Mouse (Mus musculus) thymus, adult 2 months (tissue): ENCODE measurements around the gene Ints3. TPM values are rescaled to one million over a fixed set of nuclear protein-coding genes. Genes with fewer than 3 reads are reported as not detected.

Experiments
- DNase-seq: peaks from one replicate; pipeline ENCODE4 v3.0.0; 2021
- H3K27ac ChIP-seq: fragments of 200-500 bp; 2 replicates; pipeline ENCODE4 v1.5.1; 2012; ENCODE audit warnings: low read length, control low read depth; ENCODE audit not compliant: control insufficient read depth, insufficient read depth
- H3K27me3 ChIP-seq: fragments of 200-500 bp; 2 replicates; pipeline ENCODE4 v1.6.1; 2012; ENCODE audit warnings: mild to moderate bottlenecking, low read length, moderate library complexity, mixed read lengths; ENCODE audit not compliant: control insufficient read depth, insufficient read depth
- H3K36me3 ChIP-seq: fragments of 200-500 bp; 2 replicates; pipeline ENCODE4 v1.6.1; 2012; ENCODE audit warnings: mild to moderate bottlenecking, low read length, moderate library complexity; ENCODE audit not compliant: control insufficient read depth, insufficient read depth
- H3K4me1 ChIP-seq: fragments of 200-500 bp; replicated peaks from 2 replicates; pipeline ENCODE4 v1.6.1; 2012; ENCODE audit warnings: low read length; ENCODE audit not compliant: control insufficient read depth, insufficient read depth
- H3K4me3 ChIP-seq: fragments of 200-500 bp; 2 replicates; pipeline ENCODE4 v1.5.1; 2012; ENCODE audit warnings: mild to moderate bottlenecking, low read length, control low read depth, moderate library complexity; ENCODE audit not compliant: control insufficient read depth, insufficient read depth
- CTCF ChIP-seq: fragments of 200-500 bp; IDR thresholded peaks from 2 replicates; pipeline ENCODE4 v1.5.1; 2012; ENCODE audit warnings: mild to moderate bottlenecking, control low read depth, low read length, moderate library complexity, borderline replicate concordance; ENCODE audit not compliant: control insufficient read depth, poor library complexity, insufficient read depth; ENCODE audit errors: extremely low read depth
- POLR2A ChIP-seq: fragments of 200-500 bp; IDR thresholded peaks from 2 replicates; pipeline ENCODE4 v1.6.1; 2012; ENCODE audit warnings: mild to moderate bottlenecking, low read length, control low read depth, moderate library complexity; ENCODE audit not compliant: control insufficient read depth, poor library complexity, insufficient read depth; ENCODE audit errors: extremely low read depth
- WGBS: fragments of 180-500 bp; shearing (Covaris S2); methylation state at CpG from one replicate; pipeline ENCODE4 v1.1.7; 2018; 5-methylcytosine and 5-hydroxymethylcytosine counted together
- polyA plus RNA-seq: library from polyadenylated mRNA; depleted of rRNA; stranded (reverse); fragments of >200 nt; gene quantifications from 2 replicates; pipeline ENCODE4 v1.2.3, GENCODE M21; 2012

Gene Ints3
- polyA plus RNA-seq, 1 experiment = 46.2 TPM

DNA sequence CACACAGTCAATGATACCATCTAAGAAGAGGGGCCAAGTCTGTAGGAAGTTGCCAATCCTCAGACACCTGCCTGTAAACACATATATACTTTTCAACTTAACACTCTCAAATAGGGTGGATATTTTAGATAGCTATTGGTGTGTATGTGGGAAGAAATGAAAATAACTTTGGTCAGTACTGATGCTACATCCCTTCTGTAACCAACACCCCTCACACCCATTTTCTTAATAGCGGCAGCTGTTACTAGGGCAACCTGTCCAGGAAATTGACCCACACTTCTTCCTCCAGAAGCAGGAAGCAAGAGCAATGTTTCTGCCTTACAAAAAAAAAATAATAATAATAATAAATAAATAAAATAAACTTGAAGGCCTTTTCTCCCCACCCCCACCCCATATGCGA is 1.1 kb downstream of the Ints3 start:
- DNase-seq = no peak
- 33% methylated on average over 2 of the region's 2 CpGs for WGBS
- Histone ChIP-seq H3K27ac (no peak overlapping the region; the same call in 1 of the 2 replicates), H3K4me3 (peak overlapping the region; percentile 66), H3K36me3 (no peaks in the 10 kb centered on the region), H3K27me3 (no peaks in the 10 kb centered on the region), H3K4me1 (peaks cover 8% of the 10 kb centered on the region)
- TF ChIP-seq POLR2A (no peak), CTCF (no peak)

DNA sequence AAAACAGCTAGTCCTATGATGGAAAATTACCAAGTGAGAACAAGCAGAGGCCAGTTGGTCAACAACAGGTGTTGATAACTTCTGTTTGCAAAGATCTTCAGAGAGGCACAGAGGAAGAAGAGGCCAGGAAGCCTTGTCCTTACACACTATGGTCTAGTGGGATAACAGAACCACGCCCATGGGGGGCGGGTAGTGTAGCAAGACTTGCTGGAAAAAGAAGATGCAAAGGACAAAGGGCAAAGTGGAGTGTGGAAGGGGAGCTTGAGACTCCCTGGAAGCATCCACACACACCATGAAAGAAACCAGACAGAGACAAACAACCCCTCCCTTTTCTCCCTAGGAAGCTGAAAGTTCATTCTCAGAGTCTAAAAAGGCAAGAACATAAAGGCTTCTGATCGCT is 3.8 kb downstream of the Ints3 start:
- H3K4me1 ChIP-seq = peaks cover 8% of the 10 kb centered on the region
- H3K27me3 ChIP-seq = no peaks in the 10 kb centered on the region
- TF ChIP-seq POLR2A = no peak
- TF ChIP-seq CTCF = no peak
- DNase-seq = no peak
- H3K4me3 ChIP-seq = no peak overlapping the region
- no peaks in the 10 kb centered on the region for H3K36me3 ChIP-seq
- no peak overlapping the region for H3K27ac ChIP-seq
- WGBS = 93% methylated on average over 3 of the region's 3 CpGs

DNA sequence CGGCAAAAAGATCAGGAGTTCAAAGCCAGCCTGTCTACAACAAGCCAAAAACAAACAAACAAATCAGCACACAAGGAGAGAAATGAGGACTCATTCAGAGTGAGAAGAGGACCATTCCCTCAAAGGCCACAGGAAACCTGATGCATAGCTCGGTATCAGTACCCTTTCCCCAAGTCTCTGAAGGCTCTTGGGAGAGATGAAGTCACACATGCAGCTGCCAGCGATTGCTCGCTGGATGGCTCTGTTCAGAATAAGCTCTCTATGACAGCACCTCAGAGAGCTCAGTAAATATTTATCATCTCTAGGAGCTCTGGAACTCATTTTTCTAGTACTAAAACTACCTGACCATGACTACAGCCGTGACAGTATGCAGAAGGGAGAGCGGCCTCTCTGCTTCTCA is 5.2 kb downstream of the Ints3 start:
- Histone ChIP-seq H3K36me3 (peaks cover 7% of the 10 kb centered on the region), H3K4me3 (no peak overlapping the region), H3K4me1 (peaks cover 8% of the 10 kb centered on the region), H3K27me3 (no peaks in the 10 kb centered on the region), H3K27ac (no peak overlapping the region)
- WGBS = 91% methylated on average over 6 of the region's 6 CpGs
- TF ChIP-seq CTCF = no peak
- TF ChIP-seq POLR2A = no peak
- no peak for DNase-seq

DNA sequence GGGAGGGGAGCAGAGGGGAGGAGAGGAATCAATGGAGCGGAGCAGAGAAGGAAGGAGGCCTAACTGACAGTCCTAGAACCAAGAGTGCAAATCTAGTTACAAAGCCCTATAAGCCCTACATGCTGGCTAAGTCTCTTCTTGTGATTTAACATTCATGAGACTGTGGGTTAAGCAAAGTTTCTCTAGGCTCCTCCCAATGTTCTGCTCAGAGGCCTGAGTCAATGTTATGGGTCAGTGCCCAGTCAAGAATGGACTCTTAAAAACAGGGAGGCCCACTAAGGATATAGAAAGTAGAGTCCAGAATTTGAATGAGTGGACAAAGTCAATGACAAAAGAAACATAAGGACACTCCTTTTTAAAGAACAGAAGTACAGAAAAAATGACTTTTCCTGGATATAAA is 5.8 kb downstream of the Ints3 start:
- DNase-seq = no peak
- WGBS = 100% methylated on average over 1 of the region's 1 CpGs
- TF ChIP-seq CTCF = no peak
- TF ChIP-seq POLR2A = no peak
- no peaks in the 10 kb centered on the region for H3K27me3 ChIP-seq
- H3K27ac ChIP-seq = no peak overlapping the region
- H3K4me1 ChIP-seq = peaks cover 3% of the 10 kb centered on the region
- peaks cover 13% of the 10 kb centered on the region for H3K36me3 ChIP-seq
- H3K4me3 ChIP-seq = no peak overlapping the region

DNA sequence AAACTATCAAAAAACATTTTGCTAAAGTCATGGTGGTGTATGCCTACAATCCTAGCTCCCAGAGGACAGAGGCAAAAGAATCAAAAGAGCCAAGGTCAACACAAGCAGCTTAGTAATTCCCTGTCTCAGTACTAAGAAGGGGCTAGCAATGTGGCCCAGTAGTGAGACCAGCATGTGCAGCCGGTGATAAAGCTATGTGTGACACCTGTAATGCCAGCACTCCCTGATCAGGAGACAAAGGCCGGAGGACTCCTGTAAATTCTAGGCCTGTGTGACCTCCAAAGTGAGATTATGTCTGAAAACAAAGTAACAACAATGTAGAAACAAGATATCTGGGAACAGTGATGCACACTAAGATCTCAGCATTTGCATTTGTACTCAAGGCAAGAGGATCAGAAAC is 7.9 kb downstream of the Ints3 start:
- WGBS = 95% methylated on average over 2 of the region's 2 CpGs

DNA sequence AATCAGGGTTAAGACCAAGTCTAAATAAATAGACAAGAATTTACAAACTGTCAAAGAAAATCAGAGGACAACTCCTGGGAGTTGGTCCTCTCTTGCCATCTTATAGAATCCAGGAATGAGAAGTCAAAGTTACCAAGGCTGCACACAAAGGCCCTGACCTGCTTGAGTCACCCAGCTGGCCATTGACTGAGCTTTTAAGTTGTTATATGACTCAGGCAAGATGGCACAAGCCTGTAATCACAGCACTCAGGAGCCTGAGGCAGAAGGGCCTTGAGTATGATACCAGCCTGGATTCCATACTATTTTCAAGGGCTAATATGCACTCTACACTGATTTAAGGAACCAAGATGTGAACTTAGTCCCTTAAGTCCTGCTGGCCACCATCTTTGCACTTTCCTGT is 9.9 kb downstream of the Ints3 start:
- Histone ChIP-seq H3K4me1 (no peaks in the 10 kb centered on the region), H3K27me3 (no peaks in the 10 kb centered on the region), H3K36me3 (peaks cover 39% of the 10 kb centered on the region), H3K27ac (no peak overlapping the region), H3K4me3 (no peak overlapping the region)
- TF ChIP-seq POLR2A (no peak), CTCF (no peak)
- DNase-seq = no peak

More for the DNA sequence above, 7.9 kb downstream of the Ints3 start:
- no peak for TF ChIP-seq POLR2A
- no peak for TF ChIP-seq CTCF
- H3K27me3 ChIP-seq = no peaks in the 10 kb centered on the region
- H3K4me3 ChIP-seq = no peak overlapping the region
- no peak overlapping the region for H3K27ac ChIP-seq
- peaks cover 28% of the 10 kb centered on the region for H3K36me3 ChIP-seq
- no peaks in the 10 kb centered on the region for H3K4me1 ChIP-seq
- DNase-seq = no peak

DNA sequence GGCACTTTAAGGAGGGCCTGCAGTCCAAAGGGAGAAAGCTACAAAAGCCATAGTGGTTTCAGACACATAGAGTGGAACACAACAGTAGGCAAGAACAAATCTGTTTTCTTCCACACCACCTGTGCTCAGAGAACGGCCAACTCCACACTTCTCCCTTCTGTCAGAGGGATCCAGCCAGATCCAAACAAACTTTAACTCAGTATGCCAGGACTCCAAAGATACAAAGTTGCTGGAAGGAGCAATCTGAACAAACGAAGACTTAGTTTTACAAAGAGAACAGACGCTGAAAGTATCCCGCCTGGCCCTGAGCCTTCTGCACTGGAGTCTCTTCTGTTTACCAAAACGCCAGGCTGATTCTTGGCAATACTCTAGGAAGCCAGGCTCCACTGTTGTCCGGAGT is 12.7 kb downstream of the Ints3 start:
- WGBS = 97% methylated on average over 6 of the region's 6 CpGs

More for the DNA sequence above, 12.7 kb downstream of the Ints3 start:
- no peak overlapping the region for H3K27ac ChIP-seq
- H3K27me3 ChIP-seq = no peaks in the 10 kb centered on the region
- peaks cover 51% of the 10 kb centered on the region for H3K36me3 ChIP-seq
- no peak for DNase-seq
- no peaks in the 10 kb centered on the region for H3K4me1 ChIP-seq
- H3K4me3 ChIP-seq = no peak overlapping the region
- TF ChIP-seq POLR2A (no peak), CTCF (no peak)
